Mouse (Mus musculus) adrenal gland, postnatal 25 days (tissue): ENCODE measurements around the gene Actl11. TPM values are rescaled to one million over a fixed set of nuclear protein-coding genes. Genes with fewer than 3 reads are reported as not detected.

ENCODE experiments used
- DNase-seq: peaks from one replicate; pipeline ENCODE4 v3.0.0; 2021; ENCODE audit warnings: mixed read lengths
- total RNA-seq: library from RNA; stranded (reverse); gene quantifications from 2 replicates; pipeline ENCODE4 v1.2.3, GENCODE M21; 2021

Actl11 gene
- total RNA-seq, 1 experiment from 2014 or later = not detected

DNA sequence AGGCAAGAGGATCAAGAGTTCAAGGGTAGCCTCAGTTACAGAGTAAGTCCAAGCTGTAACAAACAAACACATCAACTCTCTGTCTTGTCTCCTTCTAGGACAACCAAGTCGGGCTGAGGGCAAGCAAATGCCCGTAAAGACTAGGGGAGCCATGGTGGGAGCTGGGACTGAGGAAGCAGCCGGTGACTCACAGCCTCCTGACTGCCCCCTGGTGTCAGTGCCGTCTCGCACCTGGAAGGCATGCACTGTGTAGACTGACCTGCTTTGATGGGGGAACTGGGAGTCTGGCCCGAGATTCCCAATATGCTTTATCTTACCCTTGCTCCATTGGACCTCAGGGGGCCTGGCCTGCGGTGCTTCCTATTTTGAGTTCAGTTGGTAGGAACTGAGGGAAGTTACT is 5.2 kb upstream of the Actl11 start:
- peak; percentile 61 for DNase-seq

DNA sequence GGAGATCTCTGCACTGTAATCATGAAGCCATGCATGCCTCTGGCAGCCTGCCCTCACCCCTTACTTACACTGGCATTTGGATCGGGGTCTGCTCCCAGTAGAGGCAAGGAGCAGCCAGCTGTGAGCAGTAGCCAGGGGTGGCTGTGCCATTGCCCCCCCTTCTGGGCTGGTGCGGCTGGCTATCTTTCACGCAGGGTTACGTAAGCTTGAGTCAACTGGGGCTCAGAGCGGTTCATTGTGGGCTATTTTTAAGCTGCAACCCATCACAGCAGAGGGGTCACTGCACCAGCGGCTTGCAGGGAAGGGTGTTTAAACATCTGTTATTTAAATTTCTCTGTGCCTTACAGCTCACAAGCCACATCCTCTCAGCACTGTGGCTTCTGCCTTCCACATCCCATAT is 4.3 kb upstream of the Actl11 start:
- no peak for DNase-seq

DNA sequence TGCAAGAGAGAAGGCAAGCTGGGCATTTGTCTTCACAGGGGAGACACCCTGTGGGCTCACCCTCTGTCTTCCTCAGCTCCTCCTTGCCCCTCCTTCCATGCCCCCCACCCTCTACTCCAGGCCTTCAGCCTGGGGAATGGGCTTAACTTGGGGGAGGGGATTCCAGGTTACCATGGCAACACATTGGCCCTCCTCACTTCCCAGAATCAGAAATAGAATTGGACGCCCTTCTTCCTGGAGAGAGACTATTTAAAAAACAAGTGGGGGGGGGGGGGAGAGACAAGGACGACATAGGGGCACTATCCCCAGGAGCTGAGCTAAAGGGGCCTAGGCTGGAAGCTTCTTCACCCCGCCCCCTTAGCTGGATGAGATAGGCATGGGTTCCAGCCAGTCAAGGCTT is 3.0 kb upstream of the Actl11 start:
- no peak for DNase-seq

DNA sequence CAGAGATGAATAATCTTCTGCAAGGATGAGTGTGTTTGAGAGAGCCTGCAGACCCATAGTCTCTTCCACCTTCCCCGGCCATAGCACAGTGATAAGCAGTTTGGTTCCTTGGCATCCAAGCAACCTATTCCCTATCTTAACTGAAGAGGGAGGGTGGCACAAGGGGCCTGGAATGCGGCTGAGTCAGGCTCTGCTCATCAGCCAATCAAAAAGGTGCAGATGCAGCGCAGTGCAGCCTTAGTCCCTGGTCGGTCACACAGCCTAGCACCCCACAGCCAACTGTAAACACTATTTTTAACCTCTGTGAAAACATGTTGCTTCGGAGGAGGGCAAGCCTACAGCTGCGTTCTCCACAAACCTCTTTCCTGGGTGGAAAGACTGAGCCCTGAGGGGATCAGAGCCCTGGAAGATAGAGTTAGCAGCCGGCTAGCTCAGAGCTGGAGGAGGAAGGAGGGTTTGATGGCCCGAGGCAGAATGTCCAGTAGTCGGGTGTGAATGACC is 1.3 kb upstream of the Actl11 start:
- no peak for DNase-seq

DNA sequence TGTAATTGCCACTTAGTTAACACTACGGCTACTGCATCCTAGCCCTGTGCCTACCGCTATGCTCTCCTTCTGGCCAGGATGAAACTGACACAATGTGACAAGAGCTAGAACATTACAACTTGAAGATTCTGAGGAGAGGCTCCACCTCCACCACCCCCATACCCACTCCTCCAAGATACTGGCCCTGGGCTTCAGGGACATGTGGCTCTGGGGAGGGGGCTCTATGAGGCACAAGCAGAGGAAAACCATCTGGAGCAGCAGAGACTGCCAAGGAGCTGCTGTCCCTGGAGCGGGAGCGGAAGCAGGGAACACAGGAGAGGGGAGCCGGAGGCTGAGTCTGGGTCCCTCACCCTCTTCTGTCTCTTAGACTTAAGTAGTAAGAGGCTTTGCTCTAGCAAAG is 520 bp upstream of the Actl11 start:
- no peak for DNase-seq

DNA sequence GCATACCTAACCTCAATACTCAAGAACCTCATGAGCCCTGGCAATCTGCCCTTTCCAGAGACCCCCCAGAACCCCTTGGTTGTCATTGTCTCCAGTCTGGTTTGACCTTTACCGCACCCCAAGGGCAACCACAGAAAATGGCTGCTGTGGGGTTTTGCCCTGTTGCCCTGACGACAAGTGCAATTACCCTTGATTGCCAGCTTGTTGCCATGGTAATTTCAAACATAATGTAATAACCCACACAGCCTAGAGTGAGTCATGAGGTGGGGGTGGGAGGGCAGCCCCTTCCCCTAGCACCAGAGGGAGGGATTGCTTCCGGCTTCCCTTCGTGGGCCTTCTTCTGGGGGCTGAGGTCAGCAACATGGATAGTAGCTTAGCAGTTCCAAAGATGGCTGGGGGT is 4.0 kb downstream of the Actl11 start:
- DNase-seq = no peak

DNA sequence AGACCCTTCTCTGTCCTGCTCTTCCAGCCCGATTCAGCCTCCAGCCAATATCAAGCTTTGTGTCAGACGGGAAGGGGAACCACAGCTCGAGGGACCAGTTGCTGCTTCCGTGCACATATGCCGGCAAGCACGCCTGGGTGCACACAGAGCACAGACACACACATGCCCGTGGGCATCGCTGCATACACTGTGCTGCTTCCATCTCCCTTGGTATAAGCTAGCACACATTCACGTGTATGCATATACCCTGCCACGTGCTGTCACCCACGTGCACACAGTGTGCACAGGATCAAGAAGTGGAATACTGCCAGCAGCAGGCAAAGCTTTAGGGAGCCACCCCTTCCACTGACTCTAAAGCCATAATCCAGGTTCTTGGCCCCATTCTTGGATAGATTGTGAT is 5.9 kb downstream of the Actl11 start:
- DNase-seq = no peak

DNA sequence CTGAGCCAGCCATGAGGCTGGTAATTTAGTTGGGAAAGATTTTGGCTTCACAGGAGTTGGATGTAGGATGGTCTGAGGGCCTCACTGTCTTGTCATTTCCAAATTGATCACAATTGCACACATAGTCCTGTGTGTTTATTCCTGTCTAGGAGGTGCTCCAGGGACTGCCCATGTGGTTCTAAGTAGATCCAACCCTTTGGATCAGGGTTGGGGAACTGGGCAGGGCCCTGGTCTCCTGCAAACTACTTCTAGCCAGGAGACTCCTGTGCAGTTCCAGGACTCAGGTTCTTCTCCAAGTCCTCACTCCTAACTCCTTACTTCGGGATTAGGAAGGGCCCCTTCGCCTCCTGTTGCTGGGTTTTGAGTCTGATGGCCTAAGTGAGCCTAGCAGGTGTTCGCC is 7.1 kb downstream of the Actl11 start, which contains the start of gene Camkv:
Gene Camkv, plus strand, starts transcription at position 301 of the 400 bp plus-strand sequence.
- no peak for DNase-seq

DNA sequence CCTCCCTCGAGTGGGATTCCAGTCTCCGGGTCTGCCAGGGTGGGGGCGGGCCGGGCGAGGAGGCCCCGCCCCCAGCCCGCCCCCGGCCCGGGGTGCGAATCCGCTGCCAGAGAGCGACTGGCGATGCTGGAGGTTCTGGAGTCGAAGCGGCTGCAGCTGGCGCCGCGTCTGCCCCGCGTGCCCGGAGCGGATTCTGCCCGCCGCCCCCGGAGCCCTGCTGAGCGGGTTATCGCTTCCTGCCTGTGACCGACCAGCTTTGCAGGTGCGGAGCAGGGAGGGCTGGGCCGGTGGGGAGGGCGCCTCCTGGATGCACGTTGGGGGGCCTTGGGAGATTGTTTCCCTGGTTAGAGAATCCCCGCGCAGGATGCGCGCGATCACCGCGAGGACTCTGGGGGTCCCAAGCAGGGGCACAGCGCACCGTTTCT is 7.5 kb downstream of the Actl11 start:
- peak; percentile 39 for DNase-seq

DNA sequence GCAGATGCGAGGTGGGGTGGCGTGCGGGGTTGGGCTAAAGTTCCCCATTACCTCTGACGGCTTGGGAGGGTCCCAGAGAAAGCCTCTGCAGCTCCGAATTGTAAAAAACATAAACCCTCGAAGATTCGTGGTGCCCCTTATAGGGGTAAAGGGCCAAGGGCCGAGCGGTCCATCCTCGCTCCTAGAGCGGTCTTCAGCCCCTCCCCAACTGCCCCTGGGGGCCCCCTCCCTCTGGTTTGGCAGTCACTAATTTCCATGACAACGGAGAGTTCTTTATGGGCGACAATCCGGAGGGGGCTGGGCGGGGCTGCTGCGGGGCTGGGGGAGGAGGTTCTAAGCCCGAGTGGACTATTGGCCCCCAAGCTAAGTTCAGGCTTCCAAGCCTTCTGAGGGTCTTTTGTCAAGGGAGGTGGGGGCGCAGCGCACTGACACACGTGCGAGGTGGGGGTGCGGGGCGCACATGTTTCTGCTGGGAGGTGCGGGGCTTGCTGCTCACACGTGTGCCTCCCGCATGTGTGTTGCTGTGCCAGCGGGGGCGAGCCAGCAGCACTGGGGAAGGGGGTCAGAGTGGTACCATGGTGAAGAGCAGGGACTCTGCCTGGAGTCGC is 8.1 kb downstream of the Actl11 start:
- no peak for DNase-seq

DNA sequence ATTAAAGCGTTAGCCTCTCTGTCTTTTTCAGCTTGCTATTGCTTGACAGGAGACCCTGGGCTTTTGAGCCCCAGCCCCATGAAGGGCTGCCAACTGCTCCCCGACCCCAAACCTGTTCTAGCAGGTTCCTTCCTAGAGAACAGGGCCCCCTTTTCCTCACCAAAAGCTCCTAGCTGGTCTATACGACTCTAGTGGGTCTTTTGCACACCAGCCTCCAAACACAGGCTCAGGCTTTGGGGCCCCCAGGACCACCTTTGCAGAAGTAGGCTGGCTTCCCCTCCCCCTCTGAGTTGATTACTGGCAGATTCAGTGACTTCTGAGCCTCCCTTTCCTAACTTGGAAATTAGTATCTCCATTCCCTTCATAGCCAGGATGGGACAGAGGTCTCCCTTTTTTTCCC is 8.6 kb downstream of the Actl11 start:
- DNase-seq = no peak

DNA sequence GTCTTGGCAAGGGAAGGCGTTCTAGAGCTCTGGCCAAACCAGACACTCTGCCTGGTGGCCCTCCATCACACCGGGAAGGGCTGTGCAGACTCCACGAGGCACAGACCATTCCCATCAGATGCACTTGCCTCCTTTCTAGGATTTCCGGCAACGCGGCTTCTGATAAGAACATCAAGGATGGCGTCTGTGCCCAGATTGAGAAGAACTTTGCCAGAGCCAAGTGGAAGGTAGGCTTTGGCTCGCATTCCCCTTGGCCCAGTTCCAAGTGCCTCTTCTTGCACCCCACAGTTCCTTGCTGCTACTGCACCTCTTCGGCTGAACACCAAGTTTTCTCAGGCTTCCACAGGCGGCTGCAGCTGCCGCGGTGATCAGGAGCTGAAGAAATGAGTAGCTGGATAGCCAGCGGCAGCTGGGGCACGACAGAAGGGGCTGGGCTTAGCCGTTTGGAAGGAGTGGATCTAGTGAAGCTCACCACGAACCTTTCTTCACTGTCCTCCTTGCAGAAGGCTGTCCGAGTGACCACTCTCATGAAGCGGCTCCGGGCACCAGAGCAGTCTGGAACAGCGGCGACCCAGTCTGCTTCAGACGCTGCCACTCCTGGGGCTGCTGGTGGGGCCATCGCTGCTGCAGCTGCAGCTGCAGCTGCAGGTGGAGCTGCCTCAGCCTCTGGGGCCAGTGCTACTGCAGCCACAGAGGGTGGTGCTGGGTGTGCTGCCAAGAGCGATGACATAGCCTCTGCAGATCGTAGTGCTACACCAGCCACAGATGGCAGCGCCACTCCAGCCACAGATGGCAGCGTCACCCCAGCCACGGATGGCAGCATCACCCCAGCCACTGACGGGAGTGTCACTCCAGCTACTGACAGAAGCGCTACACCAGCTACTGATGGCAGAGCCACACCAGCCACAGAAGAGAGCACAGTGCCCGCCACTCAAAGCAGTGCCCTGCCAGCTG is 19.2 kb downstream of the Actl11 start:
- DNase-seq = no peak

DNA sequence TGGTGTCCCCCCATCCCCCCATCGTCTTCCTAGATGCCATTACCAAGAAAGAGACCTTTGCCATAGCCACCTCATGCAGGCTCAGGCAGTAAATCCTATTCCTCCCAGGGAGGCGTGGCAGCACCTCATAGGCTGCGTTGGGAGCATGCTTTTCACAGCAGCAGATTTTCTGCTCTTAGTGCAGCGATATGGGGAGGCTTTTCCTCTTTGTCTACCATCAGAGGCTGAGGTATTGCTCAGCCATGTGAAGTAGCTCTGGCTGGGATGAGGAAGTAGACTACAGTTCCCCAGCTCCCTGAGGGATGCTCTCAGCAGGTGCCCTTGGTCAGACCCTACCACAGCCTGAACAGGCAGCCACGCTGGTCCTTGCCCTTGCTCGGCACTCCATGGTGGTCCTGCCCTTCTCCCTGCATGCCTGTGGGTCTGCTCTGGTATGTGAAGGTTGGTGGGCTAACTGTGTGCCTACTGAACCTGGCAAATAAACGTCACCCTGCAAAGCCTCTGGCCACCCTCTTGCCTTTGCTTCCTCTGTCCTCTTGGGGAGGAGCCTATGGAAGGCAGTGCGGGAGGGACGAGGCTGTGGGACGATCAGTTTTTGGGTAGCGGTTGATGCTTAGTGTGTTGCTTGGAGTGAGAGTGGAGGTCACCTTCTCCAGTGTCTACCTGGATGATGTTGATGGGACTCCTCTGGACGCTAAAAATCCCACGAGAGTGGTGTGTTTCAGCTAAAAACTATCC is 21.1 kb downstream of the Actl11 start:
- DNase-seq = no peak

DNA sequence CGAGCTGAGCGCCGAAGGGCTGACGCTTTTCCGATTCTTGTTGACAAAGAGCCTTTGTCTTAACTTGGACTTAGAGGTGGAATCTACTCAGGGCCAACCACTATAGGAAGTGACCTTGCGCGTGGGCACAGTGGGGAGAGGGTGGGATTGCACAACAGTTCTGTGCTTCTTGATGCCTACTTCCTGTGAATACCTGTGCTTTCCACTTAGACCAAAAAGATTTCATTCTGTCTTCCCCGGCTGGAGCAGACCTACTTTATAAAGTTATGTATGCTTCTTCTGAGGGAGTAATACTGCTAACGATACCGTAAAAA is 21.6 kb downstream of the Actl11 start, which contains the start of gene Traip:
Gene Traip, plus strand, starts transcription at position 215 of the 314 bp plus-strand sequence.
- no peak for DNase-seq

DNA sequence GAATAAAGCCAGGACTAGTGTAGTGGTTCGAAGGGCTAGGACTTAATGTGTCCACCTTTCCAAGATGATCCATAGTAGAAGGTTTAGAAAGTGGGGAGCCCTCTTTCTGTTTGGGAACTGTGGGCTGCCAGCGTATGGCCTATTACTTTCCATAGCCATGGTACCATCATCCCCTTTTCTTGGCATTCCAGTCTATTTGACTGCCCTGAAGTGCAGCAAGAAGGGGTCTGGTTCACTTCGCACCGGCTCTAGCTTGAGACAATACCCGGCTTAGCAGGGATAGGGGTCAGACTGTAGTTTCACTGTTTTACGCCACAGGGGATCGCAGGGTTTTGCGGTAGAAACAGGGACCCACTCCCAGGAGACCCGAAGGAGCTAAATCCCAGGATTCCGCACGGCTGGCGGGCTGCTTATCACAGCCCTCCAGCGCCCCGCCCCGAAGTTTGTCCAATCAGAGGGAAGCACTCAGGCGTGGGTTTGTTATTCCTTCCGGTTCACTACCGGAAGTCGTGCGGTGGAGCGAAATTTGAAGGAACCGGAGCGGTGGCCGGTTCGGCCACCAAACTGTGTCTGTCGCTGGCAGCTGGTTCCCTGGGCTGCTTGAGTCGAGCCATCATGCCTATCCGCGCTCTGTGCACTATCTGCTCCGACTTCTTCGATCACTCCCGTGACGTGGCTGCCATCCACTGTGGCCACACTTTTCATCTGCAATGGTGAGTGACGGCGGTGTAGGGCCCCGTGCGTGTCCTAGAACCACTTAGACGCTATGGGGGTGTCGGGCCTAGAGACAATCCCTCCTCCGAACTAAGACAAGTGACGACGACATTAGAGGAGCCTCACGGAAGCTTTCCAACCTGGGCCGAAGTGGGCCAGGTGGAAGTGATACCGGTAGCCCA is 22.4 kb downstream of the Actl11 start:
- peak; percentile 94 for DNase-seq

DNA sequence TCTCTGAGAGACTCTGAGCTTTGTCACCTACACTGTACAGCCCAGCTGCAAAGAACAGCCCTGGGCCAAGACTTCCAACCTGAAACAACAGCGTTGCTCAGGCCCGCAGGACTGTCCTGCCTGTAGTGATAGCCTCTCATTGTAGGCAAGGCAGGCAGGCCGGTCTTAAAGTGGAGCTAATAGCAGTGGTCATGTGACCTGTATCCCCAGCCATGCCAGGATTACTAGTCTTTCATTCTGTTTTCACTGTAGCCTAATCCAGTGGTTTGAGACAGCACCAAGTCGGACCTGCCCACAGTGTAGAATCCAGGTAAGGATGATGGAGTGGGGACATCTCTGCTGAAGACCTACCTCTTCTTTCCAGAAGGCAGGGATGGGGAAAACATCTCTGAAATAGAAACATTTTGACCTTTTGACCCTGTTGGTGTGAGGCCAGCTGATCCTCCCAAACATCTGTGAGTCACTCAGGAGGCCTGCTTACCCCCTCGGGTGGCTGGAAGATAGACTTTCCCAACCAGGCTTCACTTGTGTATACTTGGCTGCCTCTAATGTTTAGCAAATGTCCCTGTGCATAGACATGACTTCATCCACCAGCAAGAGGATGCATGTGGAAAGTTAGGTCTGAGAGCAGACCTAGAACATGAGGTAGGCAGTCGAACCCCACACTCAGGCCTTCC is 27.5 kb downstream of the Actl11 start:
- DNase-seq = no peak

DNA sequence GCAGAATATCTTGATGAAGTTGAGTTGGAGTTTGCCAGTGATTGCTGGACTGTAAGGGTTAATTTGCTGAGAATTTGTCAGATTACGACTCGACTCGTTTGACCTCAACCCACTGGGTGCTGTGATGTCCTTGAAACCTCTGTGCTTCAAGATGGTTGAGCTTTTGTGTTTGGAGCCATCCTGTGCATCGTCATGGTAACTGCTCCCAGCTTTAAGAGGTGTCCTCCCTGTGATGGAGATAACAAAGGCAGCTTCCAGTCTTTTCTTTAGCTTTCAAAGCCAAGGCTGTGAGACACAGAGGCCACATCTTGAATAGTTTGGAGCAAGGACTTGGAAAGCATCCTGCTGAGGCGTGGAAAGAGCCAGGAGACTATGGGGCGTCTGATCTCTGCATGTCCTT is 28.9 kb downstream of the Actl11 start:
- no peak for DNase-seq

DNA sequence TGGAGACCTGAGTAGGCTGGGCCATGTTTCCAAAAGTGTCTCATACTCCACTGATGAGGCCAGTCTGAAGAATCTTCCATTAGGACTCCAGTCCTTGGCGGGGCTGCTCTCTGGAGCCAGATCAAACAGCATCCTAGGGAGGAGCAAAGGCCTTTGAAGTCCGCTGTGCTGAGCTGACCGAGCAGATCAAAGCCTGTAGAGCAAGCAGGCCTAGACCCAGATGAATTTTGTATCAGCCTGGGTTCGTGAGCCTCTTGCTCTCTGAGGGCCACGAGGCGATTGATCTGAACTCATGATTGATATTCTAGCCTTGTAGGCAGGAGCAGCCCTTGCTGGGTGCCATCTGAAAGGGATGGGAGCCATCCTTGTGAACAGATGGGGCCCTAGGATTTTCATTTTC is 31.6 kb downstream of the Actl11 start:
- peak; percentile 37 for DNase-seq

DNA sequence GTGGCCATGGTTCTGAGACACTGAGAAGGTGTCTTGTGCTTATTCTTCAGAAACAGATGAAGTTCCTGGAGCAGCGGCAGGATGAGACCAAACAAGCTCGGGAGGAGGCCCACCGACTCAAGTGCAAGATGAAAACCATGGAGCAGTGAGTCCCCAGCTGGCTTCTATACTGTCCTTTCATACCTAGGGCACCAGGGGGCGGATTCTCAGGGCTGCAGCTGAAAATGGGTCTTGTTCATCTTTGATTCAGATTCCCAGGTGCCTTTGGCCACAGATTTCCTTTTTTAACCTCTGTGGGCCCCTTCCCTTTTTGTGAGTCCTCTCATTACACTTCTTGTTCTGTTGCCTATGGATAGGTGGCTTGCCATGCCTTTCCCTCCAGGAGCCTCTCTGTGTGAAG is 32.7 kb downstream of the Actl11 start:
- no peak for DNase-seq

DNA sequence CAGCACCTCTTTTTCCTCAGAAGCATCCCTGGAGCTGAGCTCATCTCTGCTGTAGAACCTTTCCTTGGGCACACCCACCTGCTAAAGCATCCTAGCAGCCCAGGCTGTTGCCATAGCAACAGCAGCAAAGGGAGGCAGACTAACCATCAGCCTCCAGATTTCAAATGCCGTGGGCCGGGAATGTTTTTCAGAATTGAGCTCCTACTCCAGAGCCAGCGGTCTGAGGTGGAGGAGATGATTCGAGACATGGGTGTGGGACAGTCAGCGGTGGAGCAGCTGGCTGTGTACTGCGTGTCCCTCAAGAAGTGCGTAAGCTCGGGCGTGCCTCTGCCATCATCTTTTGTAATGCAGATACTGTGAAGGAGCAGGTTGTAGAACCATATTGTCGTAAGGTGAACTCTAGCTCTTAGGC is 33.1 kb downstream of the Actl11 start:
- no peak for DNase-seq

DNA sequence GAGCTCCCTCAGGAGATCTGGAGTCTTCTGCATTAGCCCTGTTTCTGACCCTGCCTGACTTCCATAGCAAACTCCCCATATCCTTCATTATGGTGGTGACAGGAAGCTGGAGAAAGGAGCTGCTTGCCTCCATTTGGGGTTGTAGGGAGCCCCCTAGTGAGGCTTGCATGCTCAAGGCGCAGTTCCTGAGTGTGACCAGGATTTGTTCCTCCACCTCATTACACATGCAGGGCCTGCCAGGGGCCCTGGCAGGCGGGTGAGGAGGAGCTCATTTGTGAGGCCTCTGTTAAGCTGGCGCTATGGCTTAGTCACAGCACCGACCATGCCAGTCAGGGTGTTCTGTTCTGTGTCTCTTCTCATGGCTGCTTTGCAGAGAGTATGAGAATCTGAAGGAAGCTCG is 33.6 kb downstream of the Actl11 start:
- DNase-seq = no peak
